Mouse (Mus musculus) G1E (cell line): Measurements from ENCODE around the gene Tipin. TPM values are rescaled to one million over a fixed set of nuclear protein-coding genes. Genes with fewer than 3 reads are reported as not detected.

Experiments used
- ATAC-seq: 2 replicates; pipeline ENCODE4 v1.8.0; 2016; ENCODE audit warnings: mild to moderate bottlenecking; ENCODE audit not compliant: insufficient number of reproducible peaks, poor library complexity, low FRiP score, severe bottlenecking; ENCODE audit errors: extremely low read depth
- DNase-seq: peaks from one replicate; pipeline ENCODE4 v3.0.0; 2012; ENCODE audit warnings: low spot score
- H3K27me3 ChIP-seq: 2 replicates; pipeline ENCODE4 v1.6.1; 2012; ENCODE audit warnings: mild to moderate bottlenecking, low read length, inconsistent platforms; ENCODE audit not compliant: insufficient read depth
- H3K36me3 ChIP-seq: replicated peaks from 2 replicates; pipeline ENCODE3; 2012; ENCODE audit warnings: mild to moderate bottlenecking, inconsistent platforms
- H3K4me1 ChIP-seq: 2 replicates; pipeline ENCODE4 v1.6.1; 2012; ENCODE audit warnings: low read depth, low read length, inconsistent platforms, mixed read lengths; ENCODE audit not compliant: insufficient read depth
- H3K4me3 ChIP-seq: 2 replicates; pipeline ENCODE4 v1.5.1; 2012; ENCODE audit warnings: low read depth, mild to moderate bottlenecking, inconsistent platforms, low read length, moderate library complexity, mixed read lengths
- H3K9me3 ChIP-seq: replicated peaks from 2 replicates; pipeline ENCODE4 v1.6.1; 2012; ENCODE audit warnings: inconsistent platforms
- CTCF ChIP-seq: IDR thresholded peaks from 2 replicates; pipeline ENCODE4 v1.5.1; 2012; ENCODE audit warnings: low read depth, low read length, inconsistent platforms, mixed read lengths
- GATA1 ChIP-seq: IDR thresholded peaks from 2 replicates; pipeline ENCODE4 v1.6.1; 2012; ENCODE audit warnings: borderline replicate concordance, low read length, inconsistent platforms, mixed read lengths
- GATA2 ChIP-seq: IDR thresholded peaks from 2 replicates; pipeline ENCODE4 v1.6.1; 2012; ENCODE audit warnings: low read depth, low read length, inconsistent platforms, borderline replicate concordance
- POLR2AphosphoS5 ChIP-seq: IDR thresholded peaks from 2 replicates; pipeline ENCODE4 v1.6.1; 2012; ENCODE audit warnings: low read depth, low read length, inconsistent platforms; ENCODE audit not compliant: insufficient replicate concordance
- TAL1 ChIP-seq: conservative IDR thresholded peaks from 2 replicates; pipeline ENCODE4 v1.6.1; 2012; ENCODE audit warnings: low read depth, low read length, inconsistent platforms, mixed read lengths
- polyA plus RNA-seq: library from polyadenylated mRNA; stranded (reverse); fragments of >175 nt; gene quantifications from 2 replicates; pipeline ENCODE4 v1.2.3, GENCODE M21; 2012
- total RNA-seq, 2 experiments: library from RNA; stranded (forward) in 1 of 2; stranded (reverse) in 1 of 2; fragments of 200-1000 nt in 1 of 2; fragments of >200 nt in 1 of 2; fragmentation: Nextera tagmentation in 1 of 2; gene quantifications; 2 replicates each; pipeline ENCODE4 v1.2.3; 2014 to 2017

Gene Tipin
- total and polyA plus RNA-seq, 3 experiments: 8.0 to 344 (median 130) TPM

DNA sequence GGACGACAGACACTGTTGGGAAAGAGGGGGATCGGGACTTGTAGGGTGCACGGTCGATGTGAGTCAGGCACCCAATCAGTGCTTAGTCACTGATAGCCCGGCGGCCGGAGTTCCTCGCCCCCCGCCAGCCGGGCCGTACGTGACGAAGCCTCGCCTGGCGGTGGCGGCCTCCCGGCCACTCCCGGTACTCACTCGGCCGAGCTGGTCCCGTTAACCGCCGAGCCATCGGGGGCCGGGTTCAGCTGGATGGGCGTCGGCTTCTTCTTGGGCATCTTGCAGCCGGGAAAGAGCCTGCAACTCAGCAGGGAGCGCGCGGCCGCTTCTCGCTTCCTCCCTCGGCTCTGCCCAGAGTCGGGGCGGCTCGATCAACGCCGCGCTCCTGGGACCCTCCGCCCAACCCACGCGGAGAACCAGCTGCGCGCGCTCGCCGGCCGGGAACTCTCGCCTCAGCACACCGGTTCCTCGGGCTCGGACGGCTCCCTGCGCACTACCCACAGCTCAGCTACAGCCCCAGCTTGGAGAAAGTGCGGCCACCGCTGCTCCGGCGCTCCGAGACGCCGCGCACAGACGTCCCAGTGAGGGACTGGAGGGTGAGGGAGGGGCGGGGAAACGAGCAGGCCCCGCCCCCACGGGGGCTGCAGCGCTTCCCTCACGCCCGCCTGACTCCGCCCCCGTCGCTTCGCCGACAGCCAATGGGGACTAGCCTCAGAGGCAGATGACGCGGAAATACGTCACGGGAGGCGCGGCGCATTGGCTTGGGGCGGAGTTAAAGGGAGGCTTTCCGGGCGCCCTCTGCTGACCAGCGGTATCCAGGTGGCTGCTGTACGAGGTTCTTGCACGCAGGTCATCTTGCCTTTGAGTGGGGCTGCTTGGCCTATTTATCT lies 28.1 kb upstream of the Tipin start, which contains the start of gene Map2k1:
Gene Map2k1 (minus strand): TSS at position 611 of the 884 bp plus-strand sequence.
- H3K36me3 ChIP-seq: peaks cover 28% of the 10 kb centered on the region
- DNase-seq (peak; percentile 85), ATAC-seq (peak; percentile 100)
- peaks cover 2% of the 10 kb centered on the region; the same call in 1 of the 2 replicates for H3K27me3 ChIP-seq
- peak within 1 kb of the TSS; percentile 80 for H3K4me3 ChIP-seq
- H3K9me3 ChIP-seq: no peaks in the 10 kb centered on the region
- TF ChIP-seq CTCF: no peak
- no peak for TF ChIP-seq GATA2
- TF ChIP-seq GATA1: no peak
- no peak for TF ChIP-seq POLR2AphosphoS5
- TF ChIP-seq TAL1: no peak
- H3K4me1 ChIP-seq: peaks cover 40% of the 10 kb centered on the region

DNA sequence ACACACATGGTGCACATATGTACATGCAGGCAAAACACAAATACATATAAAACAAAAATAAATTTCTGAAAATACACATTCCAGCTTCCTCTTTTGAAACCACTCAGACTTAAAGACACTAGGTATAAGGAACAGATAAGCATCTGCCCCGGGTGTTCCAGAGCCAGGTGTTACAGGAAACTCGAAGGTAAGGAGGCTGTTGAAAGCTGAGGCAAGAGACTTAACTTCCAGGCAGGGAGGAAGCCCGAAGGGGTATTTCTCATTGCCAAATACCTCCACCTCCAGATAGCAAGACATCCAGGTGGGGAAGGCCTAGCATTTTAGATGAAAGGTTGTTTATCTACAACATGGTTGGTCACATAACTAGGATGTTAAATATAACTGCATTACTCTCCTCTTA lies 26.0 kb upstream of the Tipin start:
- ATAC-seq: no peak
- peaks cover 27% of the 10 kb centered on the region for H3K4me1 ChIP-seq
- TF ChIP-seq CTCF (no peak), GATA1 (no peak), TAL1 (no peak), POLR2AphosphoS5 (no peak), GATA2 (no peak)
- DNase-seq: no peak
- H3K27me3 ChIP-seq: peaks cover 4% of the 10 kb centered on the region; the same call in 1 of the 2 replicates
- H3K9me3 ChIP-seq: no peaks in the 10 kb centered on the region
- no peak overlapping the region for H3K4me3 ChIP-seq
- H3K36me3 ChIP-seq: peaks cover 12% of the 10 kb centered on the region

DNA sequence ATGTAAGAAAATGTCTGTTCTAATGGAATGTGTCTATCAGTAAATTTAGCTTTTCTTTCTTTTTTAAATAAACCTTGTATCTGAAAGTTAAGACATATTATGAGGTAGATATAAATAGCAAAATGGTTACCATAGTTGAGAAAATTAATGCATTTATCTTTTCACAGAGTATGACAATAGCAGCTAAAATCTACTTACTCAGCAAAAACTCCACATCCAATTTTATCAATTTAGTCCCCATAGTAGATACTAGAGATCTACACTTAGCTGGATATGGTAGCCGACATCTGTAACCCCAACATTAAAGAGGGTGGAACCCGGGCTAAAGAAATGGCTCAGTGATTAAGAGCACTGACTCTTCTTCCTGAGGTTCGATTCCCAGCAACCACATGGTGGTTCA lies 25.2 kb upstream of the Tipin start:
- Histone ChIP-seq H3K27me3 (peaks cover 6% of the 10 kb centered on the region; the same call in 1 of the 2 replicates), H3K9me3 (no peaks in the 10 kb centered on the region), H3K4me3 (no peak overlapping the region), H3K36me3 (peaks cover 4% of the 10 kb centered on the region), H3K4me1 (peaks cover 25% of the 10 kb centered on the region)
- DNase-seq (no peak), ATAC-seq (no peak)
- TF ChIP-seq POLR2AphosphoS5 (no peak), CTCF (no peak), GATA1 (no peak), TAL1 (no peak), GATA2 (no peak)

DNA sequence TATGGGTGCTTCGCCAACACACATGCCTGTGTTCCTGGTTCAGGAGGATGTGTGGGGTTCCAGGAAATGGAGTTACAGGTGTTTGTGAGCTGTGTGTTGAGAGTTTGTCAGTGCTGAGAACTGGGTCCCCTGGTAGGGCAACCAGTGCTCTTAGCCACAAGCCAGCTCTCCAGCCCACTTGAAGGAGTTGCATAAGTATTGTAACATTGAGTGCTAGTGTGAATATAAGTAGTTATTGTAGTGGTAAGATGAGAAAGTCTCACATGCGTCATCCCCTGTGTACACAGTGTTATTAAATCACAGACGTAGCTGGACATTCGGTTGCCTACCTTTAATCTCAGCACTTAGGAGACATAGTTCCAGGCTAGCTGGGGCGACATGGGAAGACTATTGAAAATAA lies 21.5 kb upstream of the Tipin start:
- no peak for DNase-seq
- no peaks in the 10 kb centered on the region for H3K36me3 ChIP-seq
- no peak for TF ChIP-seq TAL1
- no peak for TF ChIP-seq GATA2
- TF ChIP-seq GATA1: no peak
- no peak for TF ChIP-seq POLR2AphosphoS5
- no peak for TF ChIP-seq CTCF
- H3K4me3 ChIP-seq: no peak overlapping the region
- no peak for ATAC-seq
- peaks cover 5% of the 10 kb centered on the region for H3K4me1 ChIP-seq
- H3K27me3 ChIP-seq: peaks cover 22% of the 10 kb centered on the region
- no peaks in the 10 kb centered on the region for H3K9me3 ChIP-seq

GRCm38 (mm10) chr9:64261023-64261422 lies 20.4 kb upstream of the Tipin start:
- no peak for TF ChIP-seq GATA1
- no peak for TF ChIP-seq POLR2AphosphoS5
- no peak for TF ChIP-seq GATA2
- TF ChIP-seq TAL1: no peak
- no peak for TF ChIP-seq CTCF
- H3K27me3 ChIP-seq: peaks cover 22% of the 10 kb centered on the region
- no peaks in the 10 kb centered on the region for H3K36me3 ChIP-seq
- no peak overlapping the region for H3K4me3 ChIP-seq
- no peak for DNase-seq
- no peaks in the 10 kb centered on the region for H3K9me3 ChIP-seq
- no peak for ATAC-seq
- H3K4me1 ChIP-seq: no peaks in the 10 kb centered on the region

DNA sequence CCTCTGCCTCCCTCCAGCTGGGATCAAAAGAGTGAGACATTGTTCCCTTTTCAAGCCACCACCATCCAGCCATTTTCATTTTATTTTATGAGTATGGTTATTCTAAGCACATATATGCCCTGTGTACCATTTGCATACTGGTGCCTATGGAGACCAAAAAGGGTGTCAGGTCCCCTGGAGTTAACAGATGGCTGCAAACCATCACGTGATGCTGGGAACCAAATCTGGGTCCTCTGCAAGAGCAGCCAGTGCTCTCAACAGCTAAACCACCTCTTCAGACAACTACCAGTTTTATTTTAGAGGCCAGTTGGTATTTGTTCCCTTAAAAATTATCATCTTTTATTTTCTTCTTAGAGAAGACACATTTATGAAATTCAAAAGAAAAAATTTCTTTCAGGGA lies 16.6 kb upstream of the Tipin start:
- H3K36me3 ChIP-seq: no peaks in the 10 kb centered on the region
- peaks cover 18% of the 10 kb centered on the region for H3K27me3 ChIP-seq
- DNase-seq (no peak), ATAC-seq (no peak)
- no peak overlapping the region for H3K4me3 ChIP-seq
- TF ChIP-seq GATA1 (no peak), GATA2 (no peak), POLR2AphosphoS5 (no peak), CTCF (no peak), TAL1 (no peak)
- no peaks in the 10 kb centered on the region for H3K9me3 ChIP-seq
- peaks cover 4% of the 10 kb centered on the region; the same call in 1 of the 2 replicates for H3K4me1 ChIP-seq

DNA sequence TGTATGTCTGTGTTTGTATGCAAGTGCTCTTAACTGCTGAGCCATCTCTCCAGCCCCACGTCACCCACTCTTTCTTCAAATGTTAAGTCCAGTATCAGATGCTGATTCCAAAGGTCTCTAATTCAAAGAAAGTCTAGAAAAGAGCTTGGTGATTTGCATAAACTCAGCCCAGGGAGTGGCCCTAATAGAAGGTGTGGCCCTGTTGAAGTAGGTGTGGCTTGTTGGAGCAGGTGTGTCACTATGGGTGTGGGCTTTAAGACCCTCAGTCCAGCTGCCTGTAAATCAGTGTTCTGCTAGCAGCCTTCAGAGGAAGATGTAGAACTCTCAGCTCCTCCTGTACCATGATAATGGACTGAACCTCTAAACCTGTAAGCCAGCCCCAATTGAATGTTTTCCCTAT lies 14.2 kb upstream of the Tipin start:
- Histone ChIP-seq H3K4me3 (no peak overlapping the region), H3K4me1 (peaks cover 4% of the 10 kb centered on the region; the same call in 1 of the 2 replicates), H3K27me3 (peaks cover 20% of the 10 kb centered on the region), H3K9me3 (no peaks in the 10 kb centered on the region), H3K36me3 (no peaks in the 10 kb centered on the region)
- no peak for TF ChIP-seq POLR2AphosphoS5
- TF ChIP-seq GATA1: no peak
- no peak for TF ChIP-seq CTCF
- no peak for TF ChIP-seq GATA2
- TF ChIP-seq TAL1: no peak
- no peak for DNase-seq
- ATAC-seq: no peak
